Mouse (Mus musculus) left cerebral cortex, postnatal 25 days (tissue): ENCODE data around the gene Nudc. TPM values are rescaled to one million over a fixed set of nuclear protein-coding genes. Genes with fewer than 3 reads are reported as not detected.

Source experiments
- DNase-seq, 2 experiments: peaks; one replicate each; pipeline ENCODE4 v3.0.0; 2022; ENCODE audit warnings: low spot score in 2 of 2, mixed read lengths in 1 of 2
- intact Hi-C: fragments of 180-260 bp; cut with DNase I; formaldehyde crosslinking; loops from one replicate; pipeline ENCODE4 v1.15.1; 2025
- microRNA-seq, 2 experiments: library from miRNA; unstranded; fragments of <30 nt; microRNA quantifications; one replicate each; pipeline ENCODE4 v1.2.0; 2022
- total RNA-seq, 2 experiments: library from RNA; stranded (reverse); gene quantifications; 2 replicates each; pipeline ENCODE4 v1.2.3; 2021

Nudc gene
- total RNA-seq, 2 experiments from 2014 or later, result 129 TPM

GRCm38 (mm10) chr4:133496738-133497445, 48.9 kb downstream of the Nudc start:
- intact Hi-C loops, result no loop called here
- peak in 1 of 2 experiments; percentile 50 for DNase-seq

GRCm38 (mm10) chr4:133495711-133496110, 50.1 kb downstream of the Nudc start:
- intact Hi-C loops, result no loop called here
- no peak for DNase-seq

- no peak for DNase-seq
- intact Hi-C loops, result no loop called here
Measured at GRCm38 (mm10) chr4:133494867-133495266, 50.9 kb downstream of the Nudc start.

GRCm38 (mm10) chr4:133494432-133494831, 51.4 kb downstream of the Nudc start:
- intact Hi-C loops, result no loop called here
- peak; percentile 73 to 78 for DNase-seq

- DNase-seq, result no peak
- intact Hi-C loops, result no loop called here
Measured at GRCm38 (mm10) chr4:133493895-133494294, 51.9 kb downstream of the Nudc start.

- intact Hi-C loops, result no loop called here
- no peak for DNase-seq
Measured at GRCm38 (mm10) chr4:133491800-133492199, 54.0 kb downstream of the Nudc start.

- DNase-seq, result no peak
- intact Hi-C loops, result no loop called here
Measured at GRCm38 (mm10) chr4:133489489-133490245, 56.1 kb downstream of the Nudc start.

GRCm38 (mm10) chr4:133488619-133489392, 57.0 kb downstream of the Nudc start:
- intact Hi-C loops, result no loop called here
- no peak for DNase-seq

GRCm38 (mm10) chr4:133486673-133487357, 59.0 kb downstream of the Nudc start:
- intact Hi-C loops, result no loop called here

GRCm38 (mm10) chr4:133485691-133486425, 59.9 kb downstream of the Nudc start:
- intact Hi-C loops, result no loop called here

More at GRCm38 (mm10) chr4:133486673-133487357, 59.0 kb downstream of the Nudc start:
- no peak for DNase-seq

GRCm38 (mm10) chr4:133484266-133485025, 61.4 kb downstream of the Nudc start:
- peak in 1 of 2 experiments; percentile 42 for DNase-seq

More at GRCm38 (mm10) chr4:133485691-133486425, 59.9 kb downstream of the Nudc start:
- DNase-seq, result no peak

More at GRCm38 (mm10) chr4:133484266-133485025, 61.4 kb downstream of the Nudc start:
- intact Hi-C loops, result no loop called here

Small RNAs within 50 kb of the gene (microRNA-seq; reads per million reads assigned to microRNA genes)
- 0 reads per million in 2 experiments for gene Gm23158

Other genes with a start within 250 kb of the Nudc start
- 10 to 100 TPM; 58.0 to 59.7 TPM for gene Wdtc1, start 192.5 kb downstream of the Nudc start, total RNA-seq
- gene Slc9a1, start 176.3 kb downstream of the Nudc start, total RNA-seq, result 10 to 100 TPM; 46.0 to 51.9 TPM
- under 1 TPM in 1 of 2 experiments, not detected in 1; 0.21 TPM for gene Tent5b, start 65.9 kb downstream of the Nudc start, total RNA-seq
- gene Trnp1, start 47.4 kb downstream of the Nudc start, total RNA-seq, result 100 to 1,000 TPM; 157 to 177 TPM
- not detected for gene Kdf1, start 27.0 kb downstream of the Nudc start, total RNA-seq
- not detected for gene Nr0b2, start 7.4 kb upstream of the Nudc start, total RNA-seq
- gene Gpatch3, start 28.7 kb upstream of the Nudc start, total RNA-seq, result 1 to 10 TPM; 6.5 to 7.3 TPM
- gene Gpn2, start 38.4 kb upstream of the Nudc start, total RNA-seq, result 10 to 100 TPM in 1 of 2 experiments, 1 to 10 TPM in 1; 9.8 to 10.9 TPM
- 1 to 10 TPM; 1.3 to 1.9 TPM for gene Sfn, start 56.2 kb upstream of the Nudc start, total RNA-seq
- gene Zdhhc18, start 104.2 kb upstream of the Nudc start, total RNA-seq, result 10 to 100 TPM; 30.9 to 40.6 TPM
- gene Pigv, start 126.7 kb upstream of the Nudc start, total RNA-seq, result 1 to 10 TPM; 6.9 to 7.4 TPM
- gene Arid1a, start 210.8 kb upstream of the Nudc start, total RNA-seq, result 10 to 100 TPM; 81.0 to 88.3 TPM